Mouse (Mus musculus): Measurements from ENCODE around the gene Exosc6. TPM values are rescaled to one million over a fixed set of nuclear protein-coding genes. Genes with fewer than 3 reads are reported as not detected.
A peak's percentile ranks its signal among the peaks of the same experiment; 100 is the strongest.

The Exosc6 gene
- polyA plus RNA-seq, 1 experiment from 2014 or later: 31.6 TPM

- Histone ChIP-seq H3K36me3 (ENCODE audit: control insufficient read depth, insufficient read depth, low read length) (peaks cover 9% of the 10 kb centered on the region; the same call in 1 of the 2 replicates), H3K27ac (ENCODE audit: low read depth, low read length) (peak overlapping the region; percentile 82), H3K4me2 (peak overlapping the region; percentile 85), H3K9me3 (ENCODE audit: control insufficient read depth, low read length) (no peaks in the 10 kb centered on the region), H3K4me3 (ENCODE audit: low read depth, low read length) (peak overlapping the region; percentile 74), H3K9ac (ENCODE audit: low read depth, low read length) (peak overlapping the region; percentile 91), H3K4me1 (replicated peaks; ENCODE audit: control insufficient read depth, insufficient read depth, low read length) (peaks cover 10% of the 10 kb centered on the region), H3K27me3 (replicated peaks; ENCODE audit: control insufficient read depth, insufficient read depth, low read length) (no peaks in the 10 kb centered on the region)
- ATAC-seq (replicated peaks; ENCODE audit: low FRiP score): peak; percentile 97
- WGBS: 5% methylated on average over 37 of the region's 37 CpGs
- DNase-seq (ENCODE audit: low spot score): peak; percentile 91
These were observed 22.5 kb upstream of the Exosc6 start for GRCm38 (mm10) chr8:111033482-111034215.

GRCm38 (mm10) chr8:111034276-111034675 lies 21.9 kb upstream of the Exosc6 start:
- 15% methylated on average over 12 of the region's 12 CpGs for WGBS
- H3K27me3 ChIP-seq (replicated peaks; ENCODE audit: control insufficient read depth, insufficient read depth, low read length): no peaks in the 10 kb centered on the region
- H3K4me3 ChIP-seq (ENCODE audit: low read depth, low read length): peak overlapping the region; percentile 74
- H3K9me3 ChIP-seq (ENCODE audit: control insufficient read depth, low read length): no peaks in the 10 kb centered on the region
- DNase-seq (ENCODE audit: low spot score) (no peak), ATAC-seq (replicated peaks; ENCODE audit: low FRiP score) (peak; percentile 34)
- peak overlapping the region; percentile 82 for H3K27ac ChIP-seq (ENCODE audit: low read depth, low read length)
- H3K4me1 ChIP-seq (replicated peaks; ENCODE audit: control insufficient read depth, insufficient read depth, low read length): peaks cover 10% of the 10 kb centered on the region
- peak overlapping the region; percentile 85 for H3K4me2 ChIP-seq
- H3K36me3 ChIP-seq (ENCODE audit: control insufficient read depth, insufficient read depth, low read length): peaks cover 15% of the 10 kb centered on the region; the same call in 1 of the 2 replicates
- peak overlapping the region; percentile 91 for H3K9ac ChIP-seq (ENCODE audit: low read depth, low read length)

- Histone ChIP-seq H3K27me3 (replicated peaks; ENCODE audit: control insufficient read depth, insufficient read depth, low read length) (no peaks in the 10 kb centered on the region), H3K36me3 (ENCODE audit: control insufficient read depth, insufficient read depth, low read length) (peaks cover 26% of the 10 kb centered on the region), H3K9ac (ENCODE audit: low read depth, low read length) (no peak overlapping the region), H3K4me2 (no peak overlapping the region), H3K27ac (ENCODE audit: low read depth, low read length) (no peak overlapping the region), H3K9me3 (ENCODE audit: control insufficient read depth, low read length) (no peaks in the 10 kb centered on the region), H3K4me1 (replicated peaks; ENCODE audit: control insufficient read depth, insufficient read depth, low read length) (peaks cover 10% of the 10 kb centered on the region), H3K4me3 (ENCODE audit: low read depth, low read length) (no peak overlapping the region)
- ATAC-seq (replicated peaks; ENCODE audit: low FRiP score): no peak
- no peak for DNase-seq (ENCODE audit: low spot score)
- 92% methylated on average over 15 of the region's 15 CpGs for WGBS
These were observed 19.5 kb upstream of the Exosc6 start for GRCm38 (mm10) chr8:111036591-111036990.

GRCm38 (mm10) chr8:111042546-111042945 lies 13.6 kb upstream of the Exosc6 start:
- no peak overlapping the region for H3K9ac ChIP-seq (ENCODE audit: low read depth, low read length)
- peaks cover 73% of the 10 kb centered on the region for H3K36me3 ChIP-seq (ENCODE audit: control insufficient read depth, insufficient read depth, low read length)
- H3K4me1 ChIP-seq (replicated peaks; ENCODE audit: control insufficient read depth, insufficient read depth, low read length): no peaks in the 10 kb centered on the region
- no peak overlapping the region for H3K4me2 ChIP-seq
- no peak overlapping the region for H3K4me3 ChIP-seq (ENCODE audit: low read depth, low read length)
- no peaks in the 10 kb centered on the region for H3K27me3 ChIP-seq (replicated peaks; ENCODE audit: control insufficient read depth, insufficient read depth, low read length)
- H3K27ac ChIP-seq (ENCODE audit: low read depth, low read length): no peak overlapping the region
- no peak for DNase-seq (ENCODE audit: low spot score)
- WGBS: 93% methylated on average over 19 of the region's 19 CpGs
- H3K9me3 ChIP-seq (ENCODE audit: control insufficient read depth, low read length): no peaks in the 10 kb centered on the region
- ATAC-seq (replicated peaks; ENCODE audit: low FRiP score): peak; percentile 34; the same call in 1 of the 2 replicates

- 48% methylated on average over 2 of the region's 2 CpGs for WGBS
- ATAC-seq (replicated peaks; ENCODE audit: low FRiP score) (no peak), DNase-seq (ENCODE audit: low spot score) (no peak)
- Histone ChIP-seq H3K4me1 (replicated peaks; ENCODE audit: control insufficient read depth, insufficient read depth, low read length) (no peaks in the 10 kb centered on the region), H3K27ac (ENCODE audit: low read depth, low read length) (no peak overlapping the region), H3K9ac (ENCODE audit: low read depth, low read length) (no peak overlapping the region), H3K27me3 (replicated peaks; ENCODE audit: control insufficient read depth, insufficient read depth, low read length) (no peaks in the 10 kb centered on the region), H3K36me3 (ENCODE audit: control insufficient read depth, insufficient read depth, low read length) (peaks cover 81% of the 10 kb centered on the region), H3K4me2 (no peak overlapping the region), H3K9me3 (ENCODE audit: control insufficient read depth, low read length) (no peaks in the 10 kb centered on the region), H3K4me3 (ENCODE audit: low read depth, low read length) (no peak overlapping the region)
These were observed 12.0 kb upstream of the Exosc6 start for GRCm38 (mm10) chr8:111044003-111044734.

- Histone ChIP-seq H3K27me3 (replicated peaks; ENCODE audit: control insufficient read depth, insufficient read depth, low read length) (no peaks in the 10 kb centered on the region), H3K9ac (ENCODE audit: low read depth, low read length) (no peak overlapping the region), H3K36me3 (ENCODE audit: control insufficient read depth, insufficient read depth, low read length) (peaks cover 86% of the 10 kb centered on the region), H3K4me3 (ENCODE audit: low read depth, low read length) (no peak overlapping the region), H3K27ac (ENCODE audit: low read depth, low read length) (no peak overlapping the region), H3K4me2 (no peak overlapping the region), H3K9me3 (ENCODE audit: control insufficient read depth, low read length) (no peaks in the 10 kb centered on the region), H3K4me1 (replicated peaks; ENCODE audit: control insufficient read depth, insufficient read depth, low read length) (no peaks in the 10 kb centered on the region)
- 87% methylated on average over 2 of the region's 2 CpGs for WGBS
- DNase-seq (ENCODE audit: low spot score) (no peak), ATAC-seq (replicated peaks; ENCODE audit: low FRiP score) (no peak)
These were observed 7.4 kb upstream of the Exosc6 start for GRCm38 (mm10) chr8:111048694-111049093.

- no peak overlapping the region for H3K9ac ChIP-seq (ENCODE audit: low read depth, low read length)
- H3K4me1 ChIP-seq (replicated peaks; ENCODE audit: control insufficient read depth, insufficient read depth, low read length): no peaks in the 10 kb centered on the region
- no peak overlapping the region for H3K4me3 ChIP-seq (ENCODE audit: low read depth, low read length)
- peaks cover 88% of the 10 kb centered on the region for H3K36me3 ChIP-seq (ENCODE audit: control insufficient read depth, insufficient read depth, low read length)
- ATAC-seq (replicated peaks; ENCODE audit: low FRiP score) (no peak), DNase-seq (ENCODE audit: low spot score) (no peak)
- H3K4me2 ChIP-seq: no peak overlapping the region
- 92% methylated on average over 7 of the region's 7 CpGs for WGBS
- no peak overlapping the region for H3K27ac ChIP-seq (ENCODE audit: low read depth, low read length)
- H3K27me3 ChIP-seq (replicated peaks; ENCODE audit: control insufficient read depth, insufficient read depth, low read length): no peaks in the 10 kb centered on the region
- H3K9me3 ChIP-seq (ENCODE audit: control insufficient read depth, low read length): no peaks in the 10 kb centered on the region
These were observed 7.0 kb upstream of the Exosc6 start for GRCm38 (mm10) chr8:111049106-111049505.

GRCm38 (mm10) chr8:111053827-111054518 lies 2.2 kb upstream of the Exosc6 start:
- H3K36me3 ChIP-seq (ENCODE audit: control insufficient read depth, insufficient read depth, low read length): peaks cover 63% of the 10 kb centered on the region
- no peak overlapping the region for H3K4me2 ChIP-seq
- no peaks in the 10 kb centered on the region for H3K9me3 ChIP-seq (ENCODE audit: control insufficient read depth, low read length)
- no peak overlapping the region for H3K27ac ChIP-seq (ENCODE audit: low read depth, low read length)
- H3K4me3 ChIP-seq (ENCODE audit: low read depth, low read length): no peak overlapping the region
- no peak for DNase-seq (ENCODE audit: low spot score)
- H3K9ac ChIP-seq (ENCODE audit: low read depth, low read length): no peak overlapping the region
- H3K27me3 ChIP-seq (replicated peaks; ENCODE audit: control insufficient read depth, insufficient read depth, low read length): no peaks in the 10 kb centered on the region
- H3K4me1 ChIP-seq (replicated peaks; ENCODE audit: control insufficient read depth, insufficient read depth, low read length): peaks cover 25% of the 10 kb centered on the region
- ATAC-seq (replicated peaks; ENCODE audit: low FRiP score): no peak
- WGBS: 95% methylated on average over 12 of the region's 12 CpGs

Data from liver, embryonic 11.5 days (tissue).